Mouse (Mus musculus): Measurements from ENCODE around the gene Plekhh2. TPM values are rescaled to one million over a fixed set of nuclear protein-coding genes. Genes with fewer than 3 reads are reported as not detected.

Gene Plekhh2
- 1.8 and 3.4 TPM in 2 replicates for polyA plus RNA-seq (2014; fragmentation: Nextera tagmentation; extraction: Ambion mirVana)

GRCm38 (mm10) chr17:84511682-84512515 lies at the start of gene Plekhh2:
TSS of gene Plekhh2 (plus strand) at chr17:84511895.
- Histone ChIP-seq H3K9ac (replicated peaks; ENCODE audit: low read length) (peak within 1 kb of the TSS; percentile 78), H3K27ac (replicated peaks; ENCODE audit: low read depth, low read length) (peak within 1 kb of the TSS; percentile 26; the same call in 1 of the 2 replicates), H3K9me3 (ENCODE audit: control insufficient read depth, low read length) (no peaks in the 10 kb centered on the region), H3K4me2 (ENCODE audit: low read length) (peak within 1 kb of the TSS; percentile 92), H3K27me3 (ENCODE audit: control insufficient read depth, insufficient read depth, low read length) (no peaks in the 10 kb centered on the region), H3K4me3 (replicated peaks; ENCODE audit: low read depth, low read length) (peak within 1 kb of the TSS; percentile 74), H3K4me1 (ENCODE audit: control insufficient read depth, insufficient read depth, low read length) (peaks cover 14% of the 10 kb centered on the region), H3K36me3 (ENCODE audit: control insufficient read depth, insufficient read depth, low read length) (no peaks in the 10 kb centered on the region)
- peak; percentile 92 for DNase-seq
- under 1% methylated on average over 78 of the region's 79 CpGs for WGBS
- ATAC-seq (ENCODE audit: low FRiP score, low TSS enrichment) = peak; percentile 88

- DNase-seq = peak; percentile 100
- peak within 1 kb of the TSS; percentile 84 for H3K9ac ChIP-seq (replicated peaks; ENCODE audit: low read length)
- no peaks in the 10 kb centered on the region for H3K36me3 ChIP-seq (ENCODE audit: control insufficient read depth, insufficient read depth, low read length)
- peak within 1 kb of the TSS; percentile 86 for H3K27ac ChIP-seq (replicated peaks; ENCODE audit: low read depth, low read length)
- WGBS = under 1% methylated on average over 67 of the region's 67 CpGs
- 0 out of 2 replicates have a peak, but pooled peaks cover 8% of the 10 kb centered on the region for H3K4me1 ChIP-seq (ENCODE audit: control insufficient read depth, insufficient read depth, low read length)
- no peaks in the 10 kb centered on the region for H3K9me3 ChIP-seq (ENCODE audit: control insufficient read depth, low read length)
- peak within 1 kb of the TSS; percentile 91 for H3K4me2 ChIP-seq (ENCODE audit: low read length)
- peak; percentile 99 for ATAC-seq (ENCODE audit: low FRiP score, low TSS enrichment)
- H3K4me3 ChIP-seq (replicated peaks; ENCODE audit: low read depth, low read length) = peak within 1 kb of the TSS; percentile 90
- no peaks in the 10 kb centered on the region for H3K27me3 ChIP-seq (ENCODE audit: control insufficient read depth, insufficient read depth, low read length)
Measured at GRCm38 (mm10) chr17:84465753-84466608, 45.7 kb upstream of the Plekhh2 start, which contains the start of gene Thada. TSS of gene Thada (minus strand) at chr17:84466205.

- Histone ChIP-seq H3K4me2 (ENCODE audit: low read length) (no peak overlapping the region), H3K9me3 (ENCODE audit: control insufficient read depth, low read length) (no peaks in the 10 kb centered on the region), H3K4me1 (ENCODE audit: control insufficient read depth, insufficient read depth, low read length) (no peaks in the 10 kb centered on the region), H3K9ac (replicated peaks; ENCODE audit: low read length) (no peak overlapping the region), H3K36me3 (ENCODE audit: control insufficient read depth, insufficient read depth, low read length) (no peaks in the 10 kb centered on the region), H3K27me3 (ENCODE audit: control insufficient read depth, insufficient read depth, low read length) (no peaks in the 10 kb centered on the region), H3K27ac (replicated peaks; ENCODE audit: low read depth, low read length) (no peak overlapping the region), H3K4me3 (replicated peaks; ENCODE audit: low read depth, low read length) (no peak overlapping the region)
- WGBS = 59% methylated on average over 4 of the region's 4 CpGs
- DNase-seq (peak; percentile 63), ATAC-seq (ENCODE audit: low FRiP score, low TSS enrichment) (no peak)
Measured at GRCm38 (mm10) chr17:84474312-84474711, 37.4 kb upstream of the Plekhh2 start.

DNA sequence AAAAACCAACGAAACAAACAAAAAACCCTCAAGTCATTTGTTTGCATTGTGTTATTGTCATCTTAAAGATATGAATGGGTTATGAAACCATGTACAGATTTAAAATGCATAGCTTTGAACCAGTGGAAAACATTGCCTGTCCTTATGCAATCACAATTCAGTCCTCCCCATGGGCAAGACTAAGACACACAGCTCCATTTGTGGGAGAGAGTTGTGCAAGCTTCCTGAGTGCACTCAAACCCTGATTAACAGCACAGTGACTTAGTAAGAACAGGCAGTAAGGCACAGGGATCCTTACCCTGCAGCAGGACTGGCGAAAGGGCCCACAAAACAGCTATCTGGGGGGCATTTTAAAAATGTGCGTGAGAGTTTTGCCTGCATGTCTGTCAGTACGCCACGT lies 34.5 kb upstream of the Plekhh2 start:
- WGBS = 91% methylated on average over 5 of the region's 5 CpGs
- Histone ChIP-seq H3K9me3 (ENCODE audit: control insufficient read depth, low read length) (no peaks in the 10 kb centered on the region), H3K4me2 (ENCODE audit: low read length) (no peak overlapping the region), H3K4me3 (replicated peaks; ENCODE audit: low read depth, low read length) (no peak overlapping the region), H3K4me1 (ENCODE audit: control insufficient read depth, insufficient read depth, low read length) (peaks cover 4% of the 10 kb centered on the region; the same call in 1 of the 2 replicates), H3K27ac (replicated peaks; ENCODE audit: low read depth, low read length) (no peak overlapping the region), H3K9ac (replicated peaks; ENCODE audit: low read length) (no peak overlapping the region), H3K36me3 (ENCODE audit: control insufficient read depth, insufficient read depth, low read length) (no peaks in the 10 kb centered on the region), H3K27me3 (ENCODE audit: control insufficient read depth, insufficient read depth, low read length) (no peaks in the 10 kb centered on the region)
- DNase-seq = no peak
- ATAC-seq (ENCODE audit: low FRiP score, low TSS enrichment) = no peak

GRCm38 (mm10) chr17:84478276-84478675 lies 33.4 kb upstream of the Plekhh2 start:
- DNase-seq = no peak
- Histone ChIP-seq H3K27me3 (ENCODE audit: control insufficient read depth, insufficient read depth, low read length) (no peaks in the 10 kb centered on the region), H3K4me2 (ENCODE audit: low read length) (no peak overlapping the region), H3K9ac (replicated peaks; ENCODE audit: low read length) (no peak overlapping the region), H3K4me1 (ENCODE audit: control insufficient read depth, insufficient read depth, low read length) (peaks cover 4% of the 10 kb centered on the region; the same call in 1 of the 2 replicates), H3K36me3 (ENCODE audit: control insufficient read depth, insufficient read depth, low read length) (no peaks in the 10 kb centered on the region), H3K4me3 (replicated peaks; ENCODE audit: low read depth, low read length) (no peak overlapping the region), H3K27ac (replicated peaks; ENCODE audit: low read depth, low read length) (no peak overlapping the region), H3K9me3 (ENCODE audit: control insufficient read depth, low read length) (no peaks in the 10 kb centered on the region)
- WGBS = 81% methylated on average over 4 of the region's 4 CpGs
- ATAC-seq (ENCODE audit: low FRiP score, low TSS enrichment) = no peak

- ATAC-seq (ENCODE audit: low FRiP score, low TSS enrichment) = no peak
- Histone ChIP-seq H3K4me2 (ENCODE audit: low read length) (no peak overlapping the region), H3K9ac (replicated peaks; ENCODE audit: low read length) (no peak overlapping the region; the same call in 1 of the 2 replicates), H3K4me3 (replicated peaks; ENCODE audit: low read depth, low read length) (no peak overlapping the region), H3K9me3 (ENCODE audit: control insufficient read depth, low read length) (no peaks in the 10 kb centered on the region), H3K4me1 (ENCODE audit: control insufficient read depth, insufficient read depth, low read length) (peaks cover 4% of the 10 kb centered on the region; the same call in 1 of the 2 replicates), H3K36me3 (ENCODE audit: control insufficient read depth, insufficient read depth, low read length) (no peaks in the 10 kb centered on the region), H3K27ac (replicated peaks; ENCODE audit: low read depth, low read length) (no peak overlapping the region), H3K27me3 (ENCODE audit: control insufficient read depth, insufficient read depth, low read length) (no peaks in the 10 kb centered on the region)
- peak; percentile 72 for DNase-seq
- WGBS = 46% methylated on average over 15 of the region's 15 CpGs
Measured at GRCm38 (mm10) chr17:84480464-84481355, 31.0 kb upstream of the Plekhh2 start.

DNA sequence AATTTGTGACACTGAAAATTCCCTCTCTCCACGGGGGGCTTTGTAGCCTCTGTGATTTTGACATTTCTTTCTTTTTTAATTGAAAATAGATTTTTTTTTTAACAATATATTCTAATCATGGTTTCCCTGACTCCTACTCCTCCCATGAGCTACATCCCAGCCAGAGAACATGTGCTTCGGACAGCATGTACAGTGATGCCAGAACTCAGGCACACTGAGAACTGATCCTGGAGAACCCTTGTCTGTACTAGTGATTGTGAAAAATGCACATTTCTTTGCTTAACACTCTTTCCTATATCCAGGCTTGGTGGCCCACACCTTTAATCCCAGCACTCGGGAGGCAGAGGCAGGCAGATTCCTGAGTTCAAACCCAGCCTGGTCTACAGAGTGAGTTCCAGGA lies 28.9 kb upstream of the Plekhh2 start:
- Histone ChIP-seq H3K36me3 (ENCODE audit: control insufficient read depth, insufficient read depth, low read length) (no peaks in the 10 kb centered on the region), H3K9me3 (ENCODE audit: control insufficient read depth, low read length) (no peaks in the 10 kb centered on the region), H3K9ac (replicated peaks; ENCODE audit: low read length) (no peak overlapping the region), H3K4me1 (ENCODE audit: control insufficient read depth, insufficient read depth, low read length) (peaks cover 4% of the 10 kb centered on the region; the same call in 1 of the 2 replicates), H3K27me3 (ENCODE audit: control insufficient read depth, insufficient read depth, low read length) (no peaks in the 10 kb centered on the region), H3K4me2 (ENCODE audit: low read length) (no peak overlapping the region), H3K27ac (replicated peaks; ENCODE audit: low read depth, low read length) (no peak overlapping the region), H3K4me3 (replicated peaks; ENCODE audit: low read depth, low read length) (no peak overlapping the region)
- 91% methylated on average over 3 of the region's 3 CpGs for WGBS
- no peak for DNase-seq
- ATAC-seq (ENCODE audit: low FRiP score, low TSS enrichment) = no peak
